ENCODE assay signal across 20 mouse cellular contexts in genomic region chr9:61238687-61239250, GRCm38 (mm10).
"Had no signal": no experiment of that assay in that cellular context is flagged by ENCODE, and none has a peak within 500 bp of the region (broad histone marks: within the 10 kb centered on the region; RNA-seq: fewer than 3 reads in every experiment).

No protein-coding gene starts in this region.

- H3K27ac ChIP-seq: limb, embryonic 10.5 days; limb, embryonic 13.5 days; liver, embryonic 12.5 days; liver, embryonic 15.5 days; lung, embryonic 15.5 days; neural tube, embryonic 13.5 days; stomach, embryonic 15.5 days had no signal

- H3K4me3 ChIP-seq: limb, embryonic 10.5 days; limb, embryonic 13.5 days; liver, embryonic 12.5 days; liver, embryonic 15.5 days; lung, embryonic 15.5 days; megakaryocyte, embryonic 14.5 days; neural tube, embryonic 13.5 days; stomach, embryonic 15.5 days had no signal

- DNase-seq: kidney, adult 18-20 months; kidney, adult 9 months; kidney, postnatal 14 days; kidney, postnatal 4 days; liver; lung, adult 18-20 months; lung, postnatal 10 days; lung, postnatal 36 days; right cerebral cortex, postnatal 25 days; spleen, adult 18-20 months; thymus, postnatal 36 days had no signal

- H3K4me1 ChIP-seq: liver, embryonic 12.5 days; liver, embryonic 15.5 days; megakaryocyte, embryonic 14.5 days had no signal

- H3K27me3 ChIP-seq: liver, embryonic 15.5 days had no signal

- H3K9ac ChIP-seq: limb, embryonic 13.5 days; liver, embryonic 12.5 days; liver, embryonic 15.5 days; lung, embryonic 15.5 days; neural tube, embryonic 13.5 days; stomach, embryonic 15.5 days had no signal

- ATAC-seq: intestine, embryonic 16.5 days; liver, embryonic 12.5 days had no signal

- H3K9me3 ChIP-seq: limb, embryonic 10.5 days; limb, embryonic 13.5 days; liver, embryonic 12.5 days; liver, embryonic 15.5 days; lung, embryonic 15.5 days; megakaryocyte, embryonic 14.5 days; neural tube, embryonic 13.5 days; stomach, embryonic 15.5 days had no signal

- H3K36me3 ChIP-seq: limb, embryonic 10.5 days; limb, embryonic 13.5 days; liver, embryonic 12.5 days; liver, embryonic 15.5 days; lung, embryonic 15.5 days; neural tube, embryonic 13.5 days; stomach, embryonic 15.5 days had no signal

- H3K4me2 ChIP-seq: limb, embryonic 13.5 days; liver, embryonic 12.5 days; liver, embryonic 15.5 days; lung, embryonic 15.5 days; neural tube, embryonic 13.5 days; stomach, embryonic 15.5 days had no signal
